Mouse (Mus musculus) CH12.LX (cell line): ENCODE measurements around the gene Grm8. TPM values are rescaled to one million over a fixed set of nuclear protein-coding genes. Genes with fewer than 3 reads are reported as not detected.
A peak's percentile ranks its signal among the peaks of the same experiment; 100 is the strongest.

Experiments
- DNase-seq: peaks from one replicate; pipeline ENCODE4 v3.0.0-alpha.2; 2013; ENCODE audit errors: extremely low read depth
- H3K27ac ChIP-seq: 2 replicates; pipeline ENCODE4 v1.5.1; 2012; ENCODE audit warnings: low read depth, mild to moderate bottlenecking, control low read depth, moderate library complexity; ENCODE audit not compliant: insufficient read depth
- H3K27me3 ChIP-seq: replicated peaks from 2 replicates; pipeline ENCODE3; 2012; ENCODE audit warnings: inconsistent platforms
- H3K36me3 ChIP-seq, 2 experiments: replicated peaks in 1 of 2; 2 replicates each; pipeline versions ENCODE3 to v1.6.1; 2012; ENCODE audit warnings: inconsistent platforms in 1 of 2, low read length in 1 of 2, mild to moderate bottlenecking in 1 of 2, mixed read lengths in 1 of 2, moderate library complexity in 1 of 2; ENCODE audit not compliant: control insufficient read depth in 1 of 2, insufficient read depth in 1 of 2
- H3K4me1 ChIP-seq, 2 experiments: 2 replicates each; pipeline ENCODE4 v1.6.1; 2012; ENCODE audit warnings: inconsistent platforms in 1 of 2, moderate library complexity in 1 of 2; ENCODE audit not compliant: insufficient read depth in 2 of 2, control insufficient read depth in 1 of 2
- H3K4me2 ChIP-seq: 2 replicates; pipeline ENCODE4 v1.6.1; 2012; ENCODE audit warnings: low read depth, mild to moderate bottlenecking, control low read depth; ENCODE audit not compliant: poor library complexity, insufficient read depth, severe bottlenecking
- H3K4me3 ChIP-seq, 3 experiments: fragments of 150-350 bp in 1 of 3; sonication (generic) in 1 of 3; replicated peaks in 1 of 3; 2 replicates each; pipeline versions ENCODE3 to v1.5.1; 2011 to 2012; ENCODE audit warnings: low read depth in 2 of 3, low read length in 2 of 3, mild to moderate bottlenecking in 2 of 3, moderate library complexity in 2 of 3, control low read depth in 1 of 3, improper control_type of control experiment in 1 of 3, inconsistent platforms in 1 of 3, mixed read lengths in 1 of 3; ENCODE audit not compliant: poor library complexity in 1 of 3
- H3K79me2 ChIP-seq: replicated peaks from 2 replicates; pipeline ENCODE4 v1.6.1; 2012; ENCODE audit warnings: mild to moderate bottlenecking, moderate library complexity; ENCODE audit not compliant: control insufficient read depth, poor library complexity, insufficient read depth, severe bottlenecking; ENCODE audit errors: extremely low read depth
- H3K9ac ChIP-seq: 2 replicates; pipeline ENCODE4 v1.6.1; 2012; ENCODE audit warnings: low read depth, mild to moderate bottlenecking, control low read depth, moderate library complexity; ENCODE audit not compliant: insufficient read depth
- H3K9me3 ChIP-seq: replicated peaks from 2 replicates; pipeline ENCODE3; 2012; ENCODE audit warnings: low read length, inconsistent platforms, mixed read lengths
- CHD2 ChIP-seq: IDR thresholded peaks from 2 replicates; pipeline ENCODE4 v1.6.1; 2011; ENCODE audit warnings: low read length, improper control_type of control experiment
- E2F4 ChIP-seq: IDR thresholded peaks from 2 replicates; pipeline ENCODE4 v1.6.1; 2011; ENCODE audit warnings: low read depth, low read length, improper control_type of control experiment; ENCODE audit not compliant: insufficient replicate concordance
- EP300 ChIP-seq: IDR thresholded peaks from 2 replicates; pipeline ENCODE4 v1.6.1; 2011; ENCODE audit warnings: low read length, improper control_type of control experiment
- ETS1 ChIP-seq: conservative IDR thresholded peaks from 2 replicates; pipeline ENCODE4 v1.6.1; 2012; ENCODE audit warnings: low read depth, mild to moderate bottlenecking, inconsistent platforms, low read length, improper control_type of control experiment, moderate library complexity
- GABPA ChIP-seq: IDR thresholded peaks from 2 replicates; pipeline ENCODE4 v1.6.1; 2012; ENCODE audit warnings: low read depth, low read length, improper control_type of control experiment, inconsistent platforms; ENCODE audit not compliant: insufficient replicate concordance
- HCFC1 ChIP-seq: IDR thresholded peaks from 2 replicates; pipeline ENCODE4 v1.6.1; 2012; ENCODE audit warnings: low read depth, mild to moderate bottlenecking, inconsistent platforms, low read length, improper control_type of control experiment
- JUN ChIP-seq: IDR thresholded peaks from 2 replicates; pipeline ENCODE4 v1.6.1; 2011; ENCODE audit warnings: low read depth, mild to moderate bottlenecking, low read length, improper control_type of control experiment, moderate library complexity; ENCODE audit not compliant: insufficient read depth
- KAT2A ChIP-seq: IDR thresholded peaks from 2 replicates; pipeline ENCODE4 v1.6.1; 2012; ENCODE audit warnings: low read length, improper control_type of control experiment, inconsistent platforms; ENCODE audit not compliant: insufficient replicate concordance
- MAFK ChIP-seq: IDR thresholded peaks from 2 replicates; pipeline ENCODE4 v1.6.1; 2011; ENCODE audit warnings: low read length, improper control_type of control experiment; ENCODE audit not compliant: insufficient replicate concordance
- MAX ChIP-seq: IDR thresholded peaks from 2 replicates; pipeline ENCODE4 v1.6.1; 2011; ENCODE audit warnings: low read length, improper control_type of control experiment
- MAZ ChIP-seq: IDR thresholded peaks from 2 replicates; pipeline ENCODE4 v1.6.1; 2012; ENCODE audit warnings: low read depth, mild to moderate bottlenecking, inconsistent platforms, low read length, improper control_type of control experiment, moderate library complexity
- MYC ChIP-seq: IDR thresholded peaks from 2 replicates; pipeline ENCODE4 v1.6.1; 2011; ENCODE audit warnings: low read depth, mild to moderate bottlenecking, improper control_type of control experiment, low read length
- NELFE ChIP-seq: IDR thresholded peaks from 2 replicates; pipeline ENCODE4 v1.6.1; 2011; ENCODE audit warnings: low read depth, low read length, improper control_type of control experiment
- NRF1 ChIP-seq: IDR thresholded peaks from 2 replicates; pipeline ENCODE4 v1.6.1; 2014; ENCODE audit warnings: low read depth, mild to moderate bottlenecking, inconsistent platforms, low read length, improper control_type of control experiment, moderate library complexity
- POLR2A ChIP-seq: IDR thresholded peaks from 2 replicates; pipeline ENCODE4 v1.6.1; 2011; ENCODE audit warnings: low read depth, mild to moderate bottlenecking, improper control_type of control experiment, low read length
- POLR2AphosphoS2 ChIP-seq: IDR thresholded peaks from 2 replicates; pipeline ENCODE4 v1.6.1; 2011; ENCODE audit warnings: low read depth, low read length, improper control_type of control experiment
- RCOR1 ChIP-seq: conservative IDR thresholded peaks from 2 replicates; pipeline ENCODE4 v1.6.1; 2012; ENCODE audit warnings: low read depth, mild to moderate bottlenecking, inconsistent platforms, low read length, improper control_type of control experiment
- SMC3 ChIP-seq: IDR thresholded peaks from 2 replicates; pipeline ENCODE4 v1.6.1; 2011; ENCODE audit warnings: low read depth, low read length, improper control_type of control experiment
- TBP ChIP-seq: conservative IDR thresholded peaks from 2 replicates; pipeline ENCODE4 v1.6.1; 2011; ENCODE audit warnings: low read depth, low read length, improper control_type of control experiment
- TCF12 ChIP-seq: IDR thresholded peaks from 2 replicates; pipeline ENCODE4 v1.6.1; 2014; ENCODE audit warnings: low read depth, mild to moderate bottlenecking, inconsistent platforms, low read length, improper control_type of control experiment
- USF1 ChIP-seq: IDR thresholded peaks from 2 replicates; pipeline ENCODE4 v1.6.1; 2014; ENCODE audit warnings: low read depth, mild to moderate bottlenecking, inconsistent platforms, low read length, improper control_type of control experiment
- USF2 ChIP-seq: conservative IDR thresholded peaks from 2 replicates; pipeline ENCODE4 v1.6.1; 2011; ENCODE audit warnings: low read depth, low read length, improper control_type of control experiment
- ZKSCAN1 ChIP-seq: IDR thresholded peaks from 2 replicates; pipeline ENCODE4 v1.6.1; 2012; ENCODE audit warnings: low read depth, inconsistent platforms, low read length, improper control_type of control experiment, borderline replicate concordance
- ZMIZ1 ChIP-seq: IDR thresholded peaks from 2 replicates; pipeline ENCODE4 v1.6.1; 2012; ENCODE audit warnings: low read depth, mild to moderate bottlenecking, inconsistent platforms, low read length, improper control_type of control experiment
- ZNF384 ChIP-seq: IDR thresholded peaks from 2 replicates; pipeline ENCODE4 v1.6.1; 2012; ENCODE audit warnings: low read depth, low read length, improper control_type of control experiment, inconsistent platforms
- dilution Hi-C: fragments of 300-500 bp; cut with MboI; formaldehyde crosslinking; loops from 2 replicates; pipeline ENCODE4 v1.14.3; 2020; ENCODE audit warnings: low sequenced_read_pairs; ENCODE audit not compliant: extremely low pct_unique_long_range_greater_than_20kb, extremely low pct_ligation_motif_present
- in situ Hi-C: fragments of 300-500 bp; cut with MboI; formaldehyde crosslinking; loops from 3 replicates; pipeline ENCODE4 v1.14.3; 2019; ENCODE audit warnings: low sequenced_read_pairs, low pct_ligation_motif_present, low pct_unique_long_range_greater_than_20kb, mixed read lengths
- polyA plus RNA-seq: library from polyadenylated mRNA; unstranded; fragments of >175 nt; gene quantifications from 2 replicates; pipeline ENCODE4 v1.2.1, GENCODE M21; 2012; ENCODE audit warnings: low read depth; ENCODE audit not compliant: insufficient read length
- total RNA-seq, 2 experiments: library from RNA; depleted of rRNA; stranded (reverse); fragments of 300-350 nt in 1 of 2; fragments of >200 nt in 1 of 2; gene quantifications; 2 replicates each; pipeline ENCODE4 v1.2.3; 2012 to 2014

The Grm8 gene
- total and polyA plus RNA-seq, 3 experiments, result 0.08 to 0.72 (median 0.21) TPM

GRCm38 (mm10) chr6:28133206-28134063 lies 1.5 kb downstream of the Grm8 start:
- no peaks in the 10 kb centered on the region for H3K79me2 ChIP-seq
- peaks cover 0 to 16% of the 10 kb centered on the region in 2 experiments; a peak in 2 of 4 replicates for H3K4me1 ChIP-seq
- peak overlapping the region; percentile 97 for H3K4me2 ChIP-seq
- no peak overlapping the region for H3K27ac ChIP-seq
- no peaks in the 10 kb centered on the region for H3K27me3 ChIP-seq
- H3K36me3 ChIP-seq, result no peaks in the 10 kb centered on the region
- H3K9ac ChIP-seq, result no peak overlapping the region
- dilution Hi-C loops, result no loop called here
- in situ Hi-C loops, result no loop called here
- H3K4me3 ChIP-seq, result no peak overlapping the region
- TF ChIP-seq EP300, result no peak
- TF ChIP-seq MAZ, result no peak
- TF ChIP-seq ZNF384, result no peak
- no peak for TF ChIP-seq ZMIZ1
- TF ChIP-seq GABPA, result no peak
- no peak for TF ChIP-seq ETS1
- TF ChIP-seq TCF12, result no peak
- no peak for TF ChIP-seq JUN
- no peak for TF ChIP-seq POLR2A
- no peak for TF ChIP-seq E2F4
- TF ChIP-seq USF1, result no peak
- no peak for TF ChIP-seq CHD2
- no peak for TF ChIP-seq MYC
- TF ChIP-seq POLR2AphosphoS2, result no peak
- no peak for DNase-seq
- no peaks in the 10 kb centered on the region for H3K9me3 ChIP-seq

GRCm38 (mm10) chr6:28132056-28132455 lies 2.9 kb downstream of the Grm8 start:
- Histone ChIP-seq H3K9ac (no peak overlapping the region), H3K4me3 (no peak overlapping the region), H3K36me3 (no peaks in the 10 kb centered on the region), H3K27me3 (no peaks in the 10 kb centered on the region), H3K79me2 (no peaks in the 10 kb centered on the region), H3K9me3 (no peaks in the 10 kb centered on the region), H3K4me1 (peaks cover 0 to 11% of the 10 kb centered on the region in 2 experiments; a peak in 2 of 4 replicates), H3K4me2 (no peak overlapping the region), H3K27ac (no peak overlapping the region)
- DNase-seq, result no peak
- dilution Hi-C loops, result no loop called here
- TF ChIP-seq POLR2AphosphoS2, result no peak
- no peak for TF ChIP-seq POLR2A
- TF ChIP-seq NRF1, result no peak
- no peak for TF ChIP-seq NELFE
- TF ChIP-seq TBP, result no peak
- TF ChIP-seq USF1, result no peak
- TF ChIP-seq SMC3, result no peak
- TF ChIP-seq ZNF384, result no peak
- TF ChIP-seq ETS1, result no peak
- TF ChIP-seq MAX, result no peak
- TF ChIP-seq MAFK, result no peak
- TF ChIP-seq USF2, result no peak
- TF ChIP-seq HCFC1, result no peak
- no peak for TF ChIP-seq ZMIZ1
- no peak for TF ChIP-seq GABPA
- TF ChIP-seq RCOR1, result no peak
- no peak for TF ChIP-seq ZKSCAN1
- TF ChIP-seq KAT2A, result no peak
- in situ Hi-C loops, result no loop called here
